Mouse (Mus musculus): ENCODE measurements around the gene Mup9.
"Not testable (repeated sequence)": the region's sequence is repeated elsewhere in the genome, so short reads cannot be mapped to it uniquely, and the experiment has no call there.

The Mup9 gene

GRCm38 (mm10) chr4:60421852-60422251 lies at the start of gene Mup9:
TSS of gene Mup9 (minus strand) at chr4:60421952.
- in situ Hi-C loops (cut with MboI), result not testable (repeated sequence)

All from mature B cell (primary cell).